Mouse (Mus musculus): ENCODE data around the gene Racgap1. TPM values are rescaled to one million over a fixed set of nuclear protein-coding genes. Genes with fewer than 3 reads are reported as not detected.

The Racgap1 gene
- polyA plus RNA-seq, 1 experiment from 2014 or later = 113 TPM

DNA sequence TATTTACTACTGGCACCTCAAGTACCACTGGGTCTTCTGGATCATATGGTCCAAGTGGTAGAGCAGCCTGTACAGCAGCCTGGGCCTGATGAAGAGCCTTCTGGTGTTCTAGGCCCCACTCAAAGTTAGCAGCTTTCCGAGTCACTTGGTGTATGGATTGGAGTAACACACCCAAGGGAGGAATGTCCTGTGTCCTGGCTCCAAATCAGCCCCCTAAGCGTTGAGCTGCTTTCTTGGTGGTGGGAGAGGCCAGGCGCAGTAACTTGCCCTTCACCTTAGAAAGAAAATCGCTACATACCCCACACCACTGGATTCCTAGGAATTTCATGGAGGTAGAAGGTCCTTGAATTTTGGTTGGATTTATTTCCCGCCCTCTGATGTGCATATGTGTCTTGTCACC, 32.7 kb upstream of the Racgap1 start:
- Histone ChIP-seq H3K4me2 (replicated peaks; ENCODE audit: low read depth, low read length) (no peak overlapping the region), H3K27me3 (ENCODE audit: control insufficient read depth, insufficient read depth, low read length) (no peaks in the 10 kb centered on the region), H3K9me3 (ENCODE audit: control insufficient read depth, low read length) (no peaks in the 10 kb centered on the region), H3K4me3 (ENCODE audit: low read length) (no peak overlapping the region), H3K27ac (ENCODE audit: low read depth, low read length) (no peak overlapping the region), H3K4me1 (ENCODE audit: control insufficient read depth, insufficient read depth, low read length) (no peaks in the 10 kb centered on the region), H3K9ac (ENCODE audit: low read depth, low read length) (no peak overlapping the region), H3K36me3 (ENCODE audit: control insufficient read depth, insufficient read depth, low read length) (no peaks in the 10 kb centered on the region)
- 91% methylated on average over 5 of the region's 5 CpGs for WGBS
- ATAC-seq (ENCODE audit: low FRiP score, low TSS enrichment) = no peak

DNA sequence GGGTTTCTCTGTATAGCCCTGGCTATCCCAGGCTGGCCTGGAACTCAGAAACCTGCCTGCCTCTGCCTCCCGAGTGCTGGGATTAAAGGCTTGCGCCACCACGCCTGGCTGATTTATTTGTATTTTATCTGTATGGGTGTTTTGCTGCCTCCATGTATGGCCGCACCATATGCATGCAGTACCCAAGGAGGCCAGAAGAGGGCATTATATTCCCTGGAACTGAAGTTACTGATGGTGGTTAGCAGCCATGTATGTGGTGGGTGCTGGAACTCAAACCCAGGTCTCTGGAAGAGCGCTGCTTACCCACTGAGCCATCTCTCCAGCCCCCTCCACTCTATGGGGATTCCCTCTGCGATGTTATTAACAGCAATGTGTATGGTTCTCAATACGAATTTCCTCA, 31.4 kb upstream of the Racgap1 start:
- no peaks in the 10 kb centered on the region for H3K9me3 ChIP-seq (ENCODE audit: control insufficient read depth, low read length)
- no peak overlapping the region for H3K4me2 ChIP-seq (replicated peaks; ENCODE audit: low read depth, low read length)
- ATAC-seq (ENCODE audit: low FRiP score, low TSS enrichment) = no peak
- H3K4me3 ChIP-seq (ENCODE audit: low read length) = no peak overlapping the region
- H3K27me3 ChIP-seq (ENCODE audit: control insufficient read depth, insufficient read depth, low read length) = no peaks in the 10 kb centered on the region
- H3K27ac ChIP-seq (ENCODE audit: low read depth, low read length) = no peak overlapping the region
- H3K9ac ChIP-seq (ENCODE audit: low read depth, low read length) = no peak overlapping the region
- 93% methylated on average over 7 of the region's 7 CpGs for WGBS
- no peaks in the 10 kb centered on the region for H3K4me1 ChIP-seq (ENCODE audit: control insufficient read depth, insufficient read depth, low read length)
- no peaks in the 10 kb centered on the region for H3K36me3 ChIP-seq (ENCODE audit: control insufficient read depth, insufficient read depth, low read length)

DNA sequence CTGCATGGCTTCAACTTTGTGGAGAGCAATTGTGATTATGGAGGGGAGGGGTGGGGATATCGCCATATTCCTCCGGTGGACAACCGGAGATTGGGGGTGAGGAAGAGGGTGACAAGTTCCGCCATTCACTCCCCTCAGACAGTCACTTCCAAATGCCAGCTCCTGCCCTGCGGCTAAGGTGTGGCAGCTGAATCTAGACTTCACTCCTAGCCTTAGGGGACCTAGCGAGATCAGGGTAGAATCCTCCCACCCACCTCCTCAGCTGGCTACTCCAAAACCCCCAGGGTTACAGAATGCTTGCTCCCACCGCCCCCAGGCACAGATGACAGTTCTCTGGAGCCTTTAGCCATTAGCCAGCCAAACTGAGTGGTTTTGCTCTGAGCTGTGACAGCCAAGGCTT, 27.6 kb upstream of the Racgap1 start:
- Histone ChIP-seq H3K27ac (ENCODE audit: low read depth, low read length) (no peak overlapping the region), H3K9ac (ENCODE audit: low read depth, low read length) (no peak overlapping the region), H3K4me2 (replicated peaks; ENCODE audit: low read depth, low read length) (no peak overlapping the region), H3K9me3 (ENCODE audit: control insufficient read depth, low read length) (no peaks in the 10 kb centered on the region), H3K36me3 (ENCODE audit: control insufficient read depth, insufficient read depth, low read length) (no peaks in the 10 kb centered on the region), H3K4me1 (ENCODE audit: control insufficient read depth, insufficient read depth, low read length) (no peaks in the 10 kb centered on the region), H3K4me3 (ENCODE audit: low read length) (no peak overlapping the region), H3K27me3 (ENCODE audit: control insufficient read depth, insufficient read depth, low read length) (no peaks in the 10 kb centered on the region)
- 52% methylated on average over 7 of the region's 7 CpGs for WGBS
- ATAC-seq (ENCODE audit: low FRiP score, low TSS enrichment) = no peak

DNA sequence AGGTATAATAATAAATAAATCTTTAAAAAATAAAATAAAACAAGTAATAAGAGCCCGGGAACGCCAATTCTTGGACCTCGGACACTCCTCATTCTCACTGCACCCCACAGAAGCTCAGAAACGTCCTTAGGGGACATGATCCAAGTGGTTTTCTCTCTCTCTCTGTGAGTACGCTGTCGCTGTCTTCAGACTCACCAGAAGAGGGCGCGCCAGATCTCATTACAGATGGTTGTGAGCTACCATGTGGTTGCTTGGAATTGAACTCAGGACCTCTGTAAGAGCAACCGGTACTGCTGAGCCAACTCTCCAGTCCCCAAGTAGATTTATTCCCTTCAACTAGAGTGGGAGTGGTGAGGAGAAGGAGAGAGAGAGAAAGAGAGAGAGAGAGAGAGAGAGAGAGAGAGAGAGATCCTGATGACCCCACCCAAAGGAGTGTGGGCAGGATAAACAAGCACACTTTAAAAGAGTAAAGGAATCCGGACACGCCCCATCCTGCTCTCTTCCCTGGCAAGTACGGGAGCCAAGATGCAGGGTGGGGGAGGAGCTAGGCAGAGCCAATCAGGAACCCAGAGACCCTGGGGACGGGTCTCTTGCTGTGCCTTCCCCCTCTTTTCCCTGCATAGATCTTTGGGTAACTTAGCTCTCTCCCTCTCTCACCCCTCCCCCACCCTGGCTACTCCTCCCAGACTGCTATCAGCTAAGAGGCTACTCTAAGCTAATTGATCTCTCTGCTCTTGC, 26.8 kb upstream of the Racgap1 start:
- no peak overlapping the region for H3K4me3 ChIP-seq (ENCODE audit: low read length)
- peak; percentile 39; the same call in 1 of the 2 replicates for ATAC-seq (ENCODE audit: low FRiP score, low TSS enrichment)
- no peaks in the 10 kb centered on the region for H3K36me3 ChIP-seq (ENCODE audit: control insufficient read depth, insufficient read depth, low read length)
- no peak overlapping the region for H3K4me2 ChIP-seq (replicated peaks; ENCODE audit: low read depth, low read length)
- WGBS = 11% methylated on average over 13 of the region's 13 CpGs
- H3K27ac ChIP-seq (ENCODE audit: low read depth, low read length) = no peak overlapping the region
- H3K27me3 ChIP-seq (ENCODE audit: control insufficient read depth, insufficient read depth, low read length) = peaks cover 4% of the 10 kb centered on the region; the same call in 1 of the 2 replicates
- no peak overlapping the region for H3K9ac ChIP-seq (ENCODE audit: low read depth, low read length)
- H3K9me3 ChIP-seq (ENCODE audit: control insufficient read depth, low read length) = no peaks in the 10 kb centered on the region
- H3K4me1 ChIP-seq (ENCODE audit: control insufficient read depth, insufficient read depth, low read length) = no peaks in the 10 kb centered on the region

DNA sequence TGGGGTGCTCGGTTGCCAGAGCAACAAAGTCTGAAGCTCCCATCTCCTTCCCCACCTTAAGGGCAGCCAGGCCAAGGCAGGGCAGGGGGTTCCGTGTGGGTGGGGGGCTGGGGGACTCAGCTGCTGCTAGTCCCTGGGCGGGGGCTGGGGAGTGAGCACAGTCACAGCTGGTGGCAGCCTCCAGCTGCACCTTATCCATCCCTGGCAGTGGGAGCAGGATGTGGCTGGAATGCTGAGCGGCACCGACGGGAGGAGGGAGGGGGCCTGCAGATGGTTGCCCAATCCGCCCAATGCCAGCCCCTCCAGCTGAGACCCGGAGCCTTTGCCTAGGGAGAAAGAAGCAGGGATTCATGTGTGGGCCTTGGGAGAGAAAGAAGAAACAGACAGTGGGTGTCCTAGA, 25.6 kb upstream of the Racgap1 start:
- H3K4me3 ChIP-seq (ENCODE audit: low read length) = no peak overlapping the region
- ATAC-seq (ENCODE audit: low FRiP score, low TSS enrichment) = no peak; the same call in 1 of the 2 replicates
- no peaks in the 10 kb centered on the region for H3K36me3 ChIP-seq (ENCODE audit: control insufficient read depth, insufficient read depth, low read length)

DNA sequence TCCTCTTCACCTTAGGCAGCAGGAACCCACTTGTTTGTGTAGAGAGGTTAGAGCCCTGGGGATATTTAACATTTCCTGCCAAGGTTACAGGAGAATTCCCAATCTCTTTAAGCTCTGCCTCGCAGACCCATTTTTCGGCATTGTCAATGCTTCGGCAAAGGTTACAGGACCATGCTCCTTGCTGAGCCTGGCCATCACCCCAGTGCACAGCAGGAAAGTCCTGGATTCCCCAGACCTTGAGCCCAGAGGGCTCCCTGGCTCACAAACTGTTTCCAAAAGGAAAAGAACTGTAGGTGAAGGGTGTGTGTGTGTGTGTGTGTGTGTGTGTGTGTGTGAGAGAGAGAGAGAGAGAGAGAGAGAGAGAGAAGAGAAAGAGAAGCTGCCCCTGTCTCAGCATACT, 23.4 kb upstream of the Racgap1 start:
- Histone ChIP-seq H3K4me2 (replicated peaks; ENCODE audit: low read depth, low read length) (no peak overlapping the region), H3K4me1 (ENCODE audit: control insufficient read depth, insufficient read depth, low read length) (peaks cover 3% of the 10 kb centered on the region; the same call in 1 of the 2 replicates), H3K27ac (ENCODE audit: low read depth, low read length) (no peak overlapping the region), H3K27me3 (ENCODE audit: control insufficient read depth, insufficient read depth, low read length) (peaks cover 30% of the 10 kb centered on the region), H3K9ac (ENCODE audit: low read depth, low read length) (no peak overlapping the region), H3K36me3 (ENCODE audit: control insufficient read depth, insufficient read depth, low read length) (no peaks in the 10 kb centered on the region), H3K4me3 (ENCODE audit: low read length) (no peak overlapping the region), H3K9me3 (ENCODE audit: control insufficient read depth, low read length) (no peaks in the 10 kb centered on the region)
- WGBS = 86% methylated on average over 3 of the region's 3 CpGs
- no peak for ATAC-seq (ENCODE audit: low FRiP score, low TSS enrichment)

More for the DNA sequence above, 25.6 kb upstream of the Racgap1 start:
- Histone ChIP-seq H3K4me1 (ENCODE audit: control insufficient read depth, insufficient read depth, low read length) (no peaks in the 10 kb centered on the region), H3K27me3 (ENCODE audit: control insufficient read depth, insufficient read depth, low read length) (peaks cover 8% of the 10 kb centered on the region), H3K9me3 (ENCODE audit: control insufficient read depth, low read length) (no peaks in the 10 kb centered on the region), H3K9ac (ENCODE audit: low read depth, low read length) (no peak overlapping the region), H3K4me2 (replicated peaks; ENCODE audit: low read depth, low read length) (no peak overlapping the region), H3K27ac (ENCODE audit: low read depth, low read length) (no peak overlapping the region)
- whole genome bisulfite sequencing = 41% methylated on average over 8 of the region's 8 CpGs

DNA sequence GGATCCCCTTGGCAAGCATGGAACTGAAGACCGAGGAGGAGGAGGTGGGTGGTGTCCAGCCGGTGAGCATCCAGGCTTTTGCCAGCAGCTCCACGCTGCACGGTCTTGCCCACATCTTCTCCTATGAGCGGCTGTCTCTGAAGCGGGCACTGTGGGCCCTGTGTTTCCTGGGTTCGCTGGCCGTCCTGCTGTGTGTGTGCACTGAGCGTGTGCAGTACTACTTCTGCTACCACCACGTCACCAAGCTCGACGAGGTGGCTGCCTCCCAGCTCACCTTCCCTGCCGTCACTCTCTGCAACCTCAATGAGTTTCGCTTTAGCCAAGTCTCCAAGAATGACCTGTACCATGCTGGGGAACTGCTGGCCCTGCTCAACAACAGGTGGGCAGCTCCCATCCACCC, 20.3 kb upstream of the Racgap1 start:
- peaks cover 39% of the 10 kb centered on the region for H3K27me3 ChIP-seq (ENCODE audit: control insufficient read depth, insufficient read depth, low read length)
- no peak for ATAC-seq (ENCODE audit: low FRiP score, low TSS enrichment)
- no peaks in the 10 kb centered on the region for H3K9me3 ChIP-seq (ENCODE audit: control insufficient read depth, low read length)
- H3K9ac ChIP-seq (ENCODE audit: low read depth, low read length) = no peak overlapping the region
- H3K36me3 ChIP-seq (ENCODE audit: control insufficient read depth, insufficient read depth, low read length) = no peaks in the 10 kb centered on the region
- H3K4me3 ChIP-seq (ENCODE audit: low read length) = no peak overlapping the region
- WGBS = 76% methylated on average over 14 of the region's 14 CpGs
- H3K4me1 ChIP-seq (ENCODE audit: control insufficient read depth, insufficient read depth, low read length) = peaks cover 3% of the 10 kb centered on the region; the same call in 1 of the 2 replicates
- H3K27ac ChIP-seq (ENCODE audit: low read depth, low read length) = no peak overlapping the region
- H3K4me2 ChIP-seq (replicated peaks; ENCODE audit: low read depth, low read length) = no peak overlapping the region

DNA sequence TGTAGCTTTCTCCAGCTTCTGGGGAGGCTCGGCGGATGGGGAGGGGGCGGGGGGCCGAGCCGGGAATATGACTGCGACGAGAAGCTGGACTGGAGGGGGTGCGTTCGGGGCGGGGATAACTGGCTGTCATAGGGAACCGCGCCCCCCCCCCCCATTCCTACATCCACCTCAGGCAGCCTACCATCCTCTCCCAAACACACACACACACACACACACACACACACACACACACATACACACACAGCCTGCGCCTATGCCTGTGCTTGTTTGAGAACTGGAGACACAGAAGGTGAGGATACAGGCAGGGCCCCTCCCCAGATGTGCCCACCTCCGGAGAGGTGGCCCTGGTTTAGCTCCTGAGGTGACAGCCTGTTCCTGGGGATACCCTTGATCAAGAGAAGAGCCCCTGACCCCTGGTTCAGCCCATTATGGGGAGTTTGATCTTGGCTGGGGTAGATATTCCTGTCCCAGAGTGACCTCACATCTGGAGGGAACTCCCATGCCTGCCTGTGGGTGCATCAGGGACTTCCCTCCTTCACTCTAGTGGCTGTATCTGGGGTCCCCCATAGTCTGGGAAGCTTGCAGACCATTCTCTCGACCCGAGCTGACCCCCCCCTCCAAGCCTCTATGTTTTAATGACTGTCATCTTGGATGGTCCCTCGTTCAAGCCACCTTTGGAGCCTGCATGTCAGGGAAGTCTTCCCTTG, 19.7 kb upstream of the Racgap1 start:
- Histone ChIP-seq H3K27ac (ENCODE audit: low read depth, low read length) (no peak overlapping the region), H3K9ac (ENCODE audit: low read depth, low read length) (peak overlapping the region; percentile 63), H3K36me3 (ENCODE audit: control insufficient read depth, insufficient read depth, low read length) (no peaks in the 10 kb centered on the region), H3K4me1 (ENCODE audit: control insufficient read depth, insufficient read depth, low read length) (peaks cover 3% of the 10 kb centered on the region; the same call in 1 of the 2 replicates), H3K9me3 (ENCODE audit: control insufficient read depth, low read length) (no peaks in the 10 kb centered on the region), H3K4me3 (ENCODE audit: low read length) (peak overlapping the region; percentile 54), H3K27me3 (ENCODE audit: control insufficient read depth, insufficient read depth, low read length) (peaks cover 45% of the 10 kb centered on the region), H3K4me2 (replicated peaks; ENCODE audit: low read depth, low read length) (peak overlapping the region; percentile 98)
- WGBS = 10% methylated on average over 14 of the region's 17 CpGs
- ATAC-seq (ENCODE audit: low FRiP score, low TSS enrichment) = no peak
